Mouse (Mus musculus) MEL (cell line): Measurements from ENCODE around the gene Actr3b.

Source experiments
- CHD2 ChIP-seq: IDR thresholded peaks from 2 replicates; pipeline ENCODE4 v1.6.1; 2011; ENCODE audit warnings: low read length, improper control_type of control experiment
- CTCF ChIP-seq, 3 experiments: IDR thresholded peaks in 2 of 3; conservative IDR thresholded peaks in 1 of 3; 2 replicates each; pipeline ENCODE4 v1.5.1; 2011 to 2012; ENCODE audit warnings: low read length in 3 of 3, low read depth in 2 of 3, mild to moderate bottlenecking in 2 of 3, improper control_type of control experiment in 1 of 3, inconsistent platforms in 1 of 3, mixed read lengths in 1 of 3, moderate library complexity in 1 of 3; ENCODE audit not compliant: control insufficient read depth in 1 of 3, insufficient read depth in 1 of 3, poor library complexity in 1 of 3, severe bottlenecking in 1 of 3
- E2F4 ChIP-seq: IDR thresholded peaks from 2 replicates; pipeline ENCODE4 v1.6.1; 2011; ENCODE audit warnings: low read depth, low read length, improper control_type of control experiment, borderline replicate concordance
- ETS1 ChIP-seq: IDR thresholded peaks from 2 replicates; pipeline ENCODE4 v1.6.1; 2012; ENCODE audit warnings: low read depth, mild to moderate bottlenecking, inconsistent platforms, low read length, improper control_type of control experiment, moderate library complexity
- JUND ChIP-seq: IDR thresholded peaks from 2 replicates; pipeline ENCODE4 v1.6.1; 2011; ENCODE audit warnings: low read depth, mild to moderate bottlenecking, improper control_type of control experiment, low read length
- MXI1 ChIP-seq: IDR thresholded peaks from 2 replicates; pipeline ENCODE4 v1.6.1; 2011; ENCODE audit warnings: mild to moderate bottlenecking, low read depth, low read length, improper control_type of control experiment
- MYB ChIP-seq: IDR thresholded peaks from 2 replicates; pipeline ENCODE4 v1.6.1; 2011; ENCODE audit warnings: mild to moderate bottlenecking, low read depth, low read length, improper control_type of control experiment
- NRF1 ChIP-seq: IDR thresholded peaks from 2 replicates; pipeline ENCODE4 v1.6.1; 2014; ENCODE audit warnings: low read depth, mild to moderate bottlenecking, inconsistent platforms, low read length, improper control_type of control experiment, moderate library complexity; ENCODE audit not compliant: poor library complexity, insufficient read depth, severe bottlenecking
- POLR2AphosphoS2 ChIP-seq: IDR thresholded peaks from 2 replicates; pipeline ENCODE4 v1.6.1; 2011; ENCODE audit warnings: low read length, improper control_type of control experiment
- RCOR1 ChIP-seq: IDR thresholded peaks from 2 replicates; pipeline ENCODE4 v1.6.1; 2012; ENCODE audit warnings: low read depth, mild to moderate bottlenecking, inconsistent platforms, low read length, improper control_type of control experiment
- SMC3 ChIP-seq: IDR thresholded peaks from 2 replicates; pipeline ENCODE4 v1.6.1; 2011; ENCODE audit warnings: low read depth, low read length, improper control_type of control experiment
- TAL1 ChIP-seq: IDR thresholded peaks from 2 replicates; pipeline ENCODE4 v1.6.1; 2012; ENCODE audit warnings: mild to moderate bottlenecking, inconsistent platforms, low read length, moderate library complexity, mixed read lengths
- UBTF ChIP-seq: IDR thresholded peaks from 2 replicates; pipeline ENCODE4 v1.6.1; 2012; ENCODE audit warnings: low read depth, mild to moderate bottlenecking, inconsistent platforms, low read length, improper control_type of control experiment, moderate library complexity, borderline replicate concordance; ENCODE audit not compliant: insufficient read depth

GRCm38 (mm10) chr5:25830802-25831201, 71.0 kb downstream of the Actr3b start:
- TF ChIP-seq CTCF (IDR thresholded peaks at IDR 0.05 in 2 of 3, conservative IDR thresholded peaks at IDR 0.05 in 1 of 3; ENCODE audit: control insufficient read depth in 1 of 3, insufficient read depth in 1 of 3, low read depth in 2 of 3, low read length in 3 of 3, poor library complexity in 1 of 3, severe bottlenecking in 1 of 3) (no peak), CHD2 (no peak), SMC3 (no peak), UBTF (no peak), ETS1 (no peak), TAL1 (no peak), JUND (no peak), MYB (no peak), RCOR1 (no peak), E2F4 (no peak), NRF1 (no peak), POLR2AphosphoS2 (no peak), MXI1 (no peak)
